Mouse (Mus musculus) small intestine, adult 2 months (tissue): ENCODE measurements around the gene Scaf11. TPM values are rescaled to one million over a fixed set of nuclear protein-coding genes. Genes with fewer than 3 reads are reported as not detected.
A peak's percentile ranks its signal among the peaks of the same experiment; 100 is the strongest.

Experiments
- H3K27ac ChIP-seq: fragments of 200-500 bp; 2 replicates; pipeline ENCODE4 v1.5.1; 2012; ENCODE audit warnings: low read depth, low read length, control low read depth, inconsistent platforms; ENCODE audit not compliant: insufficient read depth
- H3K27me3 ChIP-seq: fragments of 200-500 bp; 2 replicates; pipeline ENCODE4 v1.6.1; 2012; ENCODE audit warnings: mild to moderate bottlenecking, moderate library complexity, low read length, inconsistent platforms; ENCODE audit not compliant: control insufficient read depth, insufficient read depth
- H3K36me3 ChIP-seq: fragments of 200-500 bp; 2 replicates; pipeline ENCODE4 v1.6.1; 2012; ENCODE audit warnings: mild to moderate bottlenecking, low read length, control low read depth, inconsistent platforms; ENCODE audit not compliant: control insufficient read depth, insufficient read depth
- H3K4me1 ChIP-seq: fragments of 200-500 bp; 2 replicates; pipeline ENCODE4 v1.6.1; 2012; ENCODE audit warnings: low read length, inconsistent platforms, mixed read lengths; ENCODE audit not compliant: control insufficient read depth, insufficient read depth, insufficient read length
- H3K4me3 ChIP-seq: fragments of 200-500 bp; 2 replicates; pipeline ENCODE4 v1.5.1; 2012; ENCODE audit warnings: low read depth, mild to moderate bottlenecking, control low read depth, inconsistent platforms, low read length, moderate library complexity
- CTCF ChIP-seq: fragments of 200-500 bp; IDR thresholded peaks from 2 replicates; pipeline ENCODE4 v1.5.1; 2012; ENCODE audit warnings: low read depth, mild to moderate bottlenecking, control low read depth, inconsistent platforms, low read length, moderate library complexity, mixed read lengths; ENCODE audit not compliant: insufficient replicate concordance, insufficient read length; ENCODE audit errors: extremely low read depth
- POLR2A ChIP-seq: fragments of 200-500 bp; IDR thresholded peaks from 2 replicates; pipeline ENCODE4 v1.6.1; 2012; ENCODE audit warnings: low read depth, mild to moderate bottlenecking, control low read depth, inconsistent platforms, low read length, moderate library complexity
- WGBS: fragments of 180-500 bp; shearing (Covaris S2); methylation state at CpG from one replicate; pipeline ENCODE4 v1.1.7; 2018; 5-methylcytosine and 5-hydroxymethylcytosine counted together
- polyA plus RNA-seq: library from polyadenylated mRNA; depleted of rRNA; stranded (reverse); fragments of >200 nt; gene quantifications from 2 replicates; pipeline ENCODE4 v1.2.3, GENCODE M21; 2012; rRNA removed

The Scaf11 gene
- polyA plus RNA-seq, 1 experiment: 14.2 TPM

DNA sequence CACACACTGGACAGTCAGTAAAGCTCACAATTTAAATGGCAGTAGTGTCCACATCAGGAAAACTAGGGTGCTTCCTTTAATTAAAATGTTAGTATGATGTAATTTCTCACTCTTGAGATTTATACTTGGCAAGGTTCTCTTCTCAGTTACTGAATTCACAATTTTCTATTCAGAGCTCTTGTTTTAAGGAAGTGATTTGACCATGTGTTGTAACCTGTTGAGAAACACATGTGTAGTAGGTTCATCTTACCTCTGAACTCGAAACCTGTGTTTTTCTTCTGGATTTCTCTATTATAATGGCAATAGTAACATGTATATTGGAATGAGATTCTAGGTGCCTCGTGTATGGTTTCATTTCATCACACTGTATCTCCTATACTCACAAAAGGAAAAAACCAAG lies 84.4 kb downstream of the Scaf11 start:
- no peaks in the 10 kb centered on the region for H3K4me1 ChIP-seq
- no peak overlapping the region for H3K27ac ChIP-seq
- WGBS: 93% methylated on average over 2 of the region's 2 CpGs
- H3K36me3 ChIP-seq: peaks cover 41% of the 10 kb centered on the region
- H3K27me3 ChIP-seq: no peaks in the 10 kb centered on the region
- H3K4me3 ChIP-seq: no peak overlapping the region
- TF ChIP-seq CTCF: no peak
- no peak for TF ChIP-seq POLR2A

DNA sequence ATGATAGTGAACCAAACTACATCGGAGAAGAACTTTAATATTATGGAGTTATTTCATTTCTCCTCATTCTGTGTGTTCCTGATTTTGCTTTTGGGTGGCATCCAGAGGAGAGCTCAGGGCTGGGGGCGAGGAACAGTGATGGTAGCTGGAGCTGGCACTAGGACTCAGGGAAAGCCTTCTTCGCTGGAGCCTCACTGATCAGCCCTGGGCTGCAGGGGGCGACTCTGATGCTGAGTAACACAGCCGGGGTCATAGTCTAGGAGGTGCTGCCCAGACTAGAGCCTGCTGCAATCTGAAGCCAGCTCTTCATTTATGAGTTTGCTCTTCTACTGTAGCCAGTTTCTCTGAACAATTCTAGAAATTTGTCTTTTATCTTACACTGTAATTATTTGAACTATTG lies 87.5 kb downstream of the Scaf11 start:
- TF ChIP-seq POLR2A (no peak), CTCF (peak; percentile 31; the same call in 1 of the 2 replicates)
- H3K4me1 ChIP-seq: no peaks in the 10 kb centered on the region; the same call in 1 of the 2 replicates
- H3K4me3 ChIP-seq: no peak overlapping the region
- peaks cover 53% of the 10 kb centered on the region for H3K36me3 ChIP-seq
- WGBS: 73% methylated on average over 5 of the region's 5 CpGs
- no peak overlapping the region for H3K27ac ChIP-seq
- H3K27me3 ChIP-seq: no peaks in the 10 kb centered on the region

DNA sequence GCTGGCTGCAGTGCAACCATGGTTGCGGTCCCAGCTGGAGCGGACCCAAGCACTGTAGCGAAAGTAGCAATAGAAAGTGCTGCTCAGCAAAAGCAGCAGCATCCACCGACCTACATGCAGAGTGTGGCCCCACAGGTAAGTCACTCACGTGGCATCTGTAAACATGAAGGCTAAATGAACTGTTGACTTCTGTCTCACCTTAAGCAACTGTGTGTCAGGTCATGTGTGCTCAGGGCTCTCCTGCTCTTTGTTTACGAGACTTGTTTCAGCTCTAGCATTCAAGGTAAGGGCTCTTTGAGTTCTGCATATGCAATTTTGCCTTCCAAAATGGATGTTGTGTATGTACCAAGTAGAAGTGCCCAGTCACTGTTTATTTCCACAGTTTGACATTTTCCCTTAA lies 88.0 kb downstream of the Scaf11 start:
- Histone ChIP-seq H3K27ac (no peak overlapping the region), H3K36me3 (peaks cover 59% of the 10 kb centered on the region), H3K4me3 (no peak overlapping the region), H3K4me1 (no peaks in the 10 kb centered on the region; the same call in 1 of the 2 replicates), H3K27me3 (no peaks in the 10 kb centered on the region)
- TF ChIP-seq POLR2A: no peak
- TF ChIP-seq CTCF: no peak
- WGBS: 88% methylated on average over 6 of the region's 6 CpGs

DNA sequence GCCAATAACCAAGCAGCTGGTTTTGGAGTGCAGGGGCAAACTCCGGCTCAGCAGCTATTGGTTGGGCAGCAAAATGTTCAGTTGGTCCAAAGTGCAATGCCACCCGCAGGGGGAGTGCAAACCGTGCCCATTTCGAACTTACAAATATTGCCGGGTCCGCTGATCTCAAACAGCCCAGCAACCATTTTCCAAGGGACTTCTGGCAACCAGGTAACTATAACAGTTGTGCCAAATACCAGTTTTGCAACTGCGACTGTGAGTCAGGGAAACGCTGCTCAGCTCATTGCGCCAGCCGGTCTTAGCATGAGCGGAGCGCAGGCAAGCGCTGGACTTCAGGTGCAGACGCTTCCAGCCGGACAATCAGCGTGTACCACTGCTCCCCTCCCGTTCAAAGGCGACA lies 89.3 kb downstream of the Scaf11 start:
- TF ChIP-seq CTCF (no peak), POLR2A (no peak)
- no peaks in the 10 kb centered on the region for H3K27me3 ChIP-seq
- H3K4me1 ChIP-seq: no peaks in the 10 kb centered on the region; the same call in 1 of the 2 replicates
- H3K27ac ChIP-seq: no peak overlapping the region
- 94% methylated on average over 18 of the region's 18 CpGs for WGBS
- no peak overlapping the region for H3K4me3 ChIP-seq
- H3K36me3 ChIP-seq: peaks cover 60% of the 10 kb centered on the region

DNA sequence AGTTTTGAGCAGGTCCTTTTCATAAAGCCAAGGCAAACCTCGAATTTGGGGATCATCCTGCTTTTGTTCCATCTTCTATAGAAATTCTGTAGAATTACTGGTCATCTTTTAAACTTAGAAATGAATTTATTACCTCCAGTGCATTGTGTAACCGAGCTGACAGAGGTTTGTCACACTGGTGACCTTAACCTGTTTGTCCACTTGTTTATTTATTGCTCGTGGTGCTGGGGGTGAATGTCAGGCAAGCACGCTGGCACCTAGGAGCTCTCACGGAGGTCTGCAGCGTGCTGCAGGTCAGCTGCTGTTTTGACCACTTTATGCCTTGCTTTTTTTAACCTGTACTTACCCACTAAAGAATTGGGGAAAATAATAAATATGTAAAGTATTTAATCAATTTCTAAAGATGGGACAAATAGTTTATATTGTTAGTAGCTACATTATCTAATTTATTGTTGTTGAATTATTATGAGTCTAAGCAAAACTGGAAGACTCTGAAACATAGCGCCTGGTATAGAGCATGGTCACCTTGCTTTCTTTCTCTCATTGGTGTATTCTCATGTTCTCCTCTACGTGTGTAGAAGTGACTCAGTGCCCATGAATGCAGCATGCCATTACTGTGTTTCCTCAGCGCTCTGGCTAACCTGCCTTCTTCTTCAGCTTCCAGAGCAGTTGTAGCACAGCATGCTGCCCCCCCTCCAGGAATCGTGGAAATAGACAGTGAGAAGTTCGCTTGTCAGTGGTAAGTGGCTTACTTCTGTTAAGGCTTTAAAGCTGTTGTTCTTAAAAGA lies 94.3 kb downstream of the Scaf11 start:
- Histone ChIP-seq H3K27me3 (no peaks in the 10 kb centered on the region), H3K4me1 (no peaks in the 10 kb centered on the region; the same call in 1 of the 2 replicates), H3K36me3 (peaks cover 61% of the 10 kb centered on the region), H3K27ac (no peak overlapping the region), H3K4me3 (no peak overlapping the region)
- 81% methylated on average over 11 of the region's 11 CpGs for WGBS
- TF ChIP-seq CTCF: no peak
- TF ChIP-seq POLR2A: no peak

DNA sequence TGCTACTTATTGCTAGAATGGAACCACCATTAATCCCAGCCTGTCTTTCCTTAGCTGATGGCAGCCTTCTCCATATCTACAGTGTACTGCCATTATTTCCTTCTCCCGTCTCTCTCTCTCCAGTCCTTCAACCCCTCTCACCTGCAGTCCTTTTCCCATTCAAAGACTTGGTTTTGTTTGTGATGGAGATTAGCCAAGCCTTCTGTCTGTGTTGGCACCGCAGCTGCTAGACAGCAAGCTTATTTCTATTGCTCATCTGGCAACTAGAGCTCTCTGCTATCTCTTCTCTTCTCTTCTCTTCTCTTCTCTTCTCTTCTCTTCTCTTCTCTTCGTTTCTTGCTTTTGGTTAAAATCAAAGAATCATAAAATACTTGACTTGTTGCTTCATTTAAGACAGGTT lies 95.3 kb downstream of the Scaf11 start:
- no peak overlapping the region for H3K4me3 ChIP-seq
- 68% methylated on average over 3 of the region's 3 CpGs for WGBS
- H3K36me3 ChIP-seq: peaks cover 57% of the 10 kb centered on the region
- H3K27me3 ChIP-seq: no peaks in the 10 kb centered on the region
- no peaks in the 10 kb centered on the region for H3K4me1 ChIP-seq
- no peak for TF ChIP-seq CTCF
- TF ChIP-seq POLR2A: no peak
- no peak overlapping the region for H3K27ac ChIP-seq

Other genes with a start within 250 kb of the Scaf11 start
- gene Arid2, start 173.3 kb downstream of the Scaf11 start, polyA plus RNA-seq: 5.8 and 12.3 TPM in 2 replicates
- gene Slc38a1, start 182.1 kb upstream of the Scaf11 start, polyA plus RNA-seq: 6.6 and 15.0 TPM in 2 replicates
- 10.3 and 13.9 TPM in 2 replicates for gene Slc38a2, start 238.9 kb upstream of the Scaf11 start, polyA plus RNA-seq